Mouse (Mus musculus): ENCODE data around the gene Tedc1. TPM values are rescaled to one million over a fixed set of nuclear protein-coding genes. Genes with fewer than 3 reads are reported as not detected.
"Not testable (repeated sequence)": the region's sequence is repeated elsewhere in the genome, so short reads cannot be mapped to it uniquely, and the experiment has no call there.

Tedc1 gene
- polyA plus RNA-seq, 1 experiment from 2014 or later, result 13.3 TPM

GRCm38 (mm10) chr12:113187584-113188295, 31.5 kb downstream of the Tedc1 start:
- Histone ChIP-seq H3K27me3 (ENCODE audit: control insufficient read depth, insufficient read depth, low read length) (peaks cover 48% of the 10 kb centered on the region), H3K36me3 (ENCODE audit: control insufficient read depth, insufficient read depth, low read length) (no peaks in the 10 kb centered on the region), H3K4me2 (ENCODE audit: low read length) (peak overlapping the region; percentile 84), H3K27ac (replicated peaks in 1 of 2; ENCODE audit: control insufficient read depth in 1 of 2, insufficient read depth in 1 of 2, low read depth in 2 of 2, low read length in 2 of 2) (no peak overlapping the region), H3K4me1 (ENCODE audit: control insufficient read depth in 2 of 2, insufficient read depth in 2 of 2, low read length in 2 of 2) (peaks cover 4 to 24% of the 10 kb centered on the region in 2 experiments; a peak in 3 of 4 replicates), H3K9ac (ENCODE audit: low read length) (no peak overlapping the region), H3K9me3 (ENCODE audit: control insufficient read depth, low read length) (no peaks in the 10 kb centered on the region), H3K4me3 (ENCODE audit: control insufficient read depth in 1 of 2, insufficient read depth in 1 of 2, low read depth in 1 of 2, low read length in 2 of 2) (peak overlapping the region; percentile 28 to 39)
- 2% methylated on average over 56 of the region's 56 CpGs for WGBS
- no peak; the same call in 1 of the 2 replicates for ATAC-seq (ENCODE audit: insufficient number of reproducible peaks, insufficient read depth, low FRiP score, low read depth)

GRCm38 (mm10) chr12:113188349-113189055, 32.3 kb downstream of the Tedc1 start:
- no peak for ATAC-seq (ENCODE audit: insufficient number of reproducible peaks, insufficient read depth, low FRiP score, low read depth)
- Histone ChIP-seq H3K4me2 (ENCODE audit: low read length) (peak overlapping the region; percentile 84), H3K9ac (ENCODE audit: low read length) (no peak overlapping the region), H3K27me3 (ENCODE audit: control insufficient read depth, insufficient read depth, low read length) (peaks cover 48% of the 10 kb centered on the region), H3K36me3 (ENCODE audit: control insufficient read depth, insufficient read depth, low read length) (no peaks in the 10 kb centered on the region), H3K9me3 (ENCODE audit: control insufficient read depth, low read length) (no peaks in the 10 kb centered on the region), H3K4me1 (ENCODE audit: control insufficient read depth in 2 of 2, insufficient read depth in 2 of 2, low read length in 2 of 2) (peaks cover 4 to 24% of the 10 kb centered on the region in 2 experiments; a peak in 3 of 4 replicates), H3K4me3 (ENCODE audit: control insufficient read depth in 1 of 2, insufficient read depth in 1 of 2, low read depth in 1 of 2, low read length in 2 of 2) (peak overlapping the region in 1 of 2 experiments; percentile 39; a peak in 2 of 4 replicates), H3K27ac (replicated peaks in 1 of 2; ENCODE audit: control insufficient read depth in 1 of 2, insufficient read depth in 1 of 2, low read depth in 2 of 2, low read length in 2 of 2) (no peak overlapping the region)
- 83% methylated on average over 51 of the region's 51 CpGs for WGBS

GRCm38 (mm10) chr12:113193423-113193822, 37.2 kb downstream of the Tedc1 start:
- no peak overlapping the region for H3K9ac ChIP-seq (ENCODE audit: low read length)
- no peak overlapping the region for H3K27ac ChIP-seq (replicated peaks in 1 of 2; ENCODE audit: control insufficient read depth in 1 of 2, insufficient read depth in 1 of 2, low read depth in 2 of 2, low read length in 2 of 2)
- peaks cover 7% of the 10 kb centered on the region for H3K27me3 ChIP-seq (ENCODE audit: control insufficient read depth, insufficient read depth, low read length)
- no peak for ATAC-seq (ENCODE audit: insufficient number of reproducible peaks, insufficient read depth, low FRiP score, low read depth)
- 53% methylated on average over 2 of the region's 2 CpGs for WGBS
- H3K9me3 ChIP-seq (ENCODE audit: control insufficient read depth, low read length), result peaks cover 7% of the 10 kb centered on the region; the same call in 1 of the 2 replicates
- no peak overlapping the region for H3K4me2 ChIP-seq (ENCODE audit: low read length)
- H3K4me1 ChIP-seq (ENCODE audit: control insufficient read depth in 2 of 2, insufficient read depth in 2 of 2, low read length in 2 of 2), result no peaks in the 10 kb centered on the region
- H3K4me3 ChIP-seq (ENCODE audit: control insufficient read depth in 1 of 2, insufficient read depth in 1 of 2, low read depth in 1 of 2, low read length in 2 of 2), result no peak overlapping the region
- H3K36me3 ChIP-seq (ENCODE audit: control insufficient read depth, insufficient read depth, low read length), result no peaks in the 10 kb centered on the region

GRCm38 (mm10) chr12:113199132-113199531, 42.9 kb downstream of the Tedc1 start:
- H3K4me2 ChIP-seq (ENCODE audit: low read length); H3K27me3 ChIP-seq (ENCODE audit: control insufficient read depth, insufficient read depth, low read length); H3K4me3 ChIP-seq (ENCODE audit: control insufficient read depth in 1 of 2, insufficient read depth in 1 of 2, low read depth in 1 of 2, low read length in 2 of 2); H3K4me1 ChIP-seq (ENCODE audit: control insufficient read depth in 2 of 2, insufficient read depth in 2 of 2, low read length in 2 of 2); H3K27ac ChIP-seq (replicated peaks in 1 of 2; ENCODE audit: control insufficient read depth in 1 of 2, insufficient read depth in 1 of 2, low read depth in 2 of 2, low read length in 2 of 2); H3K9me3 ChIP-seq (ENCODE audit: control insufficient read depth, low read length); H3K36me3 ChIP-seq (ENCODE audit: control insufficient read depth, insufficient read depth, low read length); ATAC-seq (ENCODE audit: insufficient number of reproducible peaks, insufficient read depth, low FRiP score, low read depth); H3K9ac ChIP-seq (ENCODE audit: low read length): not testable (repeated sequence)
- no CpG with 5 or more reads among the region's 6 CpGs for WGBS

- H3K4me3 ChIP-seq (ENCODE audit: control insufficient read depth in 1 of 2, insufficient read depth in 1 of 2, low read depth in 1 of 2, low read length in 2 of 2), result no peak overlapping the region
- WGBS, result 81% methylated on average over 4 of the region's 4 CpGs
- ATAC-seq (ENCODE audit: insufficient number of reproducible peaks, insufficient read depth, low FRiP score, low read depth), result no peak
Measured at GRCm38 (mm10) chr12:113201301-113201700, 45.1 kb downstream of the Tedc1 start.

GRCm38 (mm10) chr12:113202008-113202407, 45.8 kb downstream of the Tedc1 start:
- no peaks in the 10 kb centered on the region for H3K36me3 ChIP-seq (ENCODE audit: control insufficient read depth, insufficient read depth, low read length)
- H3K4me1 ChIP-seq (ENCODE audit: control insufficient read depth in 2 of 2, insufficient read depth in 2 of 2, low read length in 2 of 2), result no peaks in the 10 kb centered on the region
- H3K9me3 ChIP-seq (ENCODE audit: control insufficient read depth, low read length), result no peaks in the 10 kb centered on the region
- H3K9ac ChIP-seq (ENCODE audit: low read length), result no peak overlapping the region
- no peak overlapping the region for H3K4me3 ChIP-seq (ENCODE audit: control insufficient read depth in 1 of 2, insufficient read depth in 1 of 2, low read depth in 1 of 2, low read length in 2 of 2)
- H3K27ac ChIP-seq (replicated peaks in 1 of 2; ENCODE audit: control insufficient read depth in 1 of 2, insufficient read depth in 1 of 2, low read depth in 2 of 2, low read length in 2 of 2), result no peak overlapping the region
- no peak for ATAC-seq (ENCODE audit: insufficient number of reproducible peaks, insufficient read depth, low FRiP score, low read depth)
- no peak overlapping the region for H3K4me2 ChIP-seq (ENCODE audit: low read length)
- no peaks in the 10 kb centered on the region for H3K27me3 ChIP-seq (ENCODE audit: control insufficient read depth, insufficient read depth, low read length)

More at GRCm38 (mm10) chr12:113201301-113201700, 45.1 kb downstream of the Tedc1 start:
- Histone ChIP-seq H3K9ac (ENCODE audit: low read length) (no peak overlapping the region), H3K4me1 (ENCODE audit: control insufficient read depth in 2 of 2, insufficient read depth in 2 of 2, low read length in 2 of 2) (no peaks in the 10 kb centered on the region), H3K27ac (replicated peaks in 1 of 2; ENCODE audit: control insufficient read depth in 1 of 2, insufficient read depth in 1 of 2, low read depth in 2 of 2, low read length in 2 of 2) (no peak overlapping the region), H3K4me2 (ENCODE audit: low read length) (no peak overlapping the region), H3K36me3 (ENCODE audit: control insufficient read depth, insufficient read depth, low read length) (no peaks in the 10 kb centered on the region), H3K27me3 (ENCODE audit: control insufficient read depth, insufficient read depth, low read length) (no peaks in the 10 kb centered on the region), H3K9me3 (ENCODE audit: control insufficient read depth, low read length) (no peaks in the 10 kb centered on the region)

- H3K4me3 ChIP-seq (ENCODE audit: control insufficient read depth in 1 of 2, insufficient read depth in 1 of 2, low read depth in 1 of 2, low read length in 2 of 2), result no peak overlapping the region
- no peaks in the 10 kb centered on the region for H3K4me1 ChIP-seq (ENCODE audit: control insufficient read depth in 2 of 2, insufficient read depth in 2 of 2, low read length in 2 of 2)
- no peak overlapping the region for H3K9ac ChIP-seq (ENCODE audit: low read length)
- no peak overlapping the region for H3K4me2 ChIP-seq (ENCODE audit: low read length)
- H3K9me3 ChIP-seq (ENCODE audit: control insufficient read depth, low read length), result no peaks in the 10 kb centered on the region
- H3K36me3 ChIP-seq (ENCODE audit: control insufficient read depth, insufficient read depth, low read length), result no peaks in the 10 kb centered on the region
- WGBS, result 73% methylated on average over 7 of the region's 7 CpGs
- no peak for ATAC-seq (ENCODE audit: insufficient number of reproducible peaks, insufficient read depth, low FRiP score, low read depth)
- H3K27ac ChIP-seq (replicated peaks in 1 of 2; ENCODE audit: control insufficient read depth in 1 of 2, insufficient read depth in 1 of 2, low read depth in 2 of 2, low read length in 2 of 2), result no peak overlapping the region
- H3K27me3 ChIP-seq (ENCODE audit: control insufficient read depth, insufficient read depth, low read length), result no peaks in the 10 kb centered on the region
Measured at GRCm38 (mm10) chr12:113203522-113203921, 47.3 kb downstream of the Tedc1 start.
